Mouse (Mus musculus): ENCODE measurements around the gene Cgnl1.

The Cgnl1 gene

GRCm38 (mm10) chr9:71770991-71771767 lies at the start of gene Cgnl1:
Gene Cgnl1, minus strand, starts transcription at chr9:71771602.
- peak; percentile 75 for ATAC-seq (ENCODE audit: insufficient number of reproducible peaks, low FRiP score, low TSS enrichment)

GRCm38 (mm10) chr9:71818453-71818852 lies 47.1 kb upstream of the Cgnl1 start:
- ATAC-seq (ENCODE audit: insufficient number of reproducible peaks, low FRiP score, low TSS enrichment), result no peak

- no peak for ATAC-seq (ENCODE audit: insufficient number of reproducible peaks, low FRiP score, low TSS enrichment)
Measured at GRCm38 (mm10) chr9:71816121-71816520, 44.7 kb upstream of the Cgnl1 start.

GRCm38 (mm10) chr9:71813565-71813964 lies 42.2 kb upstream of the Cgnl1 start:
- ATAC-seq (ENCODE audit: insufficient number of reproducible peaks, low FRiP score, low TSS enrichment), result no peak

- no peak for ATAC-seq (ENCODE audit: insufficient number of reproducible peaks, low FRiP score, low TSS enrichment)
Measured at GRCm38 (mm10) chr9:71812914-71813313, 41.5 kb upstream of the Cgnl1 start.

- no peak for ATAC-seq (ENCODE audit: insufficient number of reproducible peaks, low FRiP score, low TSS enrichment)
Measured at GRCm38 (mm10) chr9:71812402-71812801, 41.0 kb upstream of the Cgnl1 start.

- no peak for ATAC-seq (ENCODE audit: insufficient number of reproducible peaks, low FRiP score, low TSS enrichment)
Measured at GRCm38 (mm10) chr9:71811404-71811803, 40.0 kb upstream of the Cgnl1 start.

- ATAC-seq (ENCODE audit: insufficient number of reproducible peaks, low FRiP score, low TSS enrichment), result no peak
Measured at GRCm38 (mm10) chr9:71810723-71811122, 39.3 kb upstream of the Cgnl1 start.

- ATAC-seq (ENCODE audit: insufficient number of reproducible peaks, low FRiP score, low TSS enrichment), result no peak; the same call in 1 of the 2 replicates
Measured at GRCm38 (mm10) chr9:71808640-71809254, 37.3 kb upstream of the Cgnl1 start.

- ATAC-seq (ENCODE audit: insufficient number of reproducible peaks, low FRiP score, low TSS enrichment), result no peak; the same call in 1 of the 2 replicates
Measured at GRCm38 (mm10) chr9:71807801-71808200, 36.4 kb upstream of the Cgnl1 start.

GRCm38 (mm10) chr9:71806422-71806805 lies 35.0 kb upstream of the Cgnl1 start:
- ATAC-seq (ENCODE audit: insufficient number of reproducible peaks, low FRiP score, low TSS enrichment), result peak; percentile 64; the same call in 1 of the 2 replicates

GRCm38 (mm10) chr9:71805646-71806421 lies 34.4 kb upstream of the Cgnl1 start:
- no peak for ATAC-seq (ENCODE audit: insufficient number of reproducible peaks, low FRiP score, low TSS enrichment)

GRCm38 (mm10) chr9:71804116-71804515 lies 32.7 kb upstream of the Cgnl1 start:
- ATAC-seq (ENCODE audit: insufficient number of reproducible peaks, low FRiP score, low TSS enrichment), result no peak

- no peak for ATAC-seq (ENCODE audit: insufficient number of reproducible peaks, low FRiP score, low TSS enrichment)
Measured at GRCm38 (mm10) chr9:71803281-71803680, 31.9 kb upstream of the Cgnl1 start.

- no peak for ATAC-seq (ENCODE audit: insufficient number of reproducible peaks, low FRiP score, low TSS enrichment)
Measured at GRCm38 (mm10) chr9:71799598-71799997, 28.2 kb upstream of the Cgnl1 start.

- no peak for ATAC-seq (ENCODE audit: insufficient number of reproducible peaks, low FRiP score, low TSS enrichment)
Measured at GRCm38 (mm10) chr9:71798176-71798575, 26.8 kb upstream of the Cgnl1 start.

- no peak for ATAC-seq (ENCODE audit: insufficient number of reproducible peaks, low FRiP score, low TSS enrichment)
Measured at GRCm38 (mm10) chr9:71777404-71777803, 6.0 kb upstream of the Cgnl1 start.

- ATAC-seq (ENCODE audit: insufficient number of reproducible peaks, low FRiP score, low TSS enrichment), result no peak
Measured at GRCm38 (mm10) chr9:71776337-71776736, 4.9 kb upstream of the Cgnl1 start.

- no peak for ATAC-seq (ENCODE audit: insufficient number of reproducible peaks, low FRiP score, low TSS enrichment)
Measured at GRCm38 (mm10) chr9:71773563-71773962, 2.2 kb upstream of the Cgnl1 start.

- no peak for ATAC-seq (ENCODE audit: insufficient number of reproducible peaks, low FRiP score, low TSS enrichment)
Measured at GRCm38 (mm10) chr9:71772338-71772737, 936 bp upstream of the Cgnl1 start.

GRCm38 (mm10) chr9:71770484-71770883 lies 918 bp downstream of the Cgnl1 start:
- ATAC-seq (ENCODE audit: insufficient number of reproducible peaks, low FRiP score, low TSS enrichment), result no peak
